Mouse (Mus musculus): ENCODE results near the gene Stard13.

Stard13 gene

GRCm38 (mm10) chr5:151022026-151022425 lies 211.6 kb downstream of the Stard13 start:
- peak in 1 of 2 experiments; percentile 43 for DNase-seq (ENCODE audit: low spot score in 2 of 2)

- DNase-seq (ENCODE audit: low spot score in 2 of 2): no peak
These were observed 212.8 kb downstream of the Stard13 start for GRCm38 (mm10) chr5:151020831-151021230.

- DNase-seq (ENCODE audit: low spot score in 2 of 2): peak in 1 of 2 experiments; percentile 29
These were observed 213.4 kb downstream of the Stard13 start for GRCm38 (mm10) chr5:151020031-151020820.

- no peak for DNase-seq (ENCODE audit: low spot score in 2 of 2)
These were observed 214.7 kb downstream of the Stard13 start for GRCm38 (mm10) chr5:151018959-151019358.

- no peak for DNase-seq (ENCODE audit: low spot score in 2 of 2)
These were observed 215.2 kb downstream of the Stard13 start for GRCm38 (mm10) chr5:151018450-151018849.

GRCm38 (mm10) chr5:151004216-151004755 lies 229.3 kb downstream of the Stard13 start:
- no peak for DNase-seq (ENCODE audit: low spot score in 2 of 2)

GRCm38 (mm10) chr5:151002051-151002450 lies 231.6 kb downstream of the Stard13 start:
- DNase-seq (ENCODE audit: low spot score in 2 of 2): no peak

- no peak for DNase-seq (ENCODE audit: low spot score in 2 of 2)
These were observed 232.5 kb downstream of the Stard13 start for GRCm38 (mm10) chr5:151001111-151001510.

GRCm38 (mm10) chr5:150996586-150996985 lies 237.1 kb downstream of the Stard13 start:
- peak in 1 of 2 experiments; percentile 26 for DNase-seq (ENCODE audit: low spot score in 2 of 2)

- no peak for DNase-seq (ENCODE audit: low spot score in 2 of 2)
These were observed 239.5 kb downstream of the Stard13 start for GRCm38 (mm10) chr5:150994096-150994495.

Data from left cerebral cortex, adult 9 months (tissue).